Mouse (Mus musculus) stomach, postnatal 0 days (tissue): Measurements from ENCODE around the gene Atp2a1.

Source experiments
- CTCF ChIP-seq: IDR thresholded peaks from 2 replicates; pipeline ENCODE4 v1.5.1; 2016; ENCODE audit warnings: antibody characterized with exemption, low read depth, mild to moderate bottlenecking, moderate library complexity
- EP300 ChIP-seq: optimal IDR thresholded peaks from 2 replicates; pipeline ENCODE3; 2016; ENCODE audit warnings: antibody characterized with exemption

GRCm38 (mm10) chr7:126449991-126450390, 12.9 kb downstream of the Atp2a1 start:
- TF ChIP-seq CTCF: no peak
- TF ChIP-seq EP300: no peak
